Mouse (Mus musculus) ES-CJ7 (cell line): ENCODE measurements at regions not wholly inside any gene's neighbourhood (a gene's known extent, or its start where the extent isn't known, plus 50 kb on each side); places are given as distances from the start of the nearest gene placed in this dataset.
A peak's percentile ranks its signal among the peaks of the same experiment; 100 is the strongest.

Source experiments
- DNase-seq: peaks from one replicate; pipeline ENCODE4 v3.0.0; 2011; ENCODE audit warnings: low read depth, low spot score

- DNase-seq: no peak
Observed at GRCm38 (mm10) chr13:37528380-37528779, 183.4 kb downstream of the Ly86 start.

- no peak for DNase-seq
Observed at GRCm38 (mm10) chr13:37528876-37529275, 183.9 kb downstream of the Ly86 start.

GRCm38 (mm10) chr13:37531512-37532183 lies 186.6 kb downstream of the Ly86 start:
- no peak for DNase-seq

GRCm38 (mm10) chr13:37532596-37533170 lies 187.7 kb downstream of the Ly86 start:
- no peak for DNase-seq

- no peak for DNase-seq
Observed at GRCm38 (mm10) chr13:37533851-37534250, 188.8 kb downstream of the Ly86 start.

GRCm38 (mm10) chr13:37537330-37537729 lies 192.3 kb downstream of the Ly86 start:
- no peak for DNase-seq

- DNase-seq: no peak
Observed at GRCm38 (mm10) chr13:37537793-37538192, 192.8 kb downstream of the Ly86 start.

- DNase-seq: no peak
Observed at GRCm38 (mm10) chr13:37540980-37541531, 196.0 kb downstream of the Ly86 start.

GRCm38 (mm10) chr13:37541674-37542073 lies 196.7 kb downstream of the Ly86 start:
- DNase-seq: peak; percentile 65

GRCm38 (mm10) chr13:37542744-37543196 lies 197.8 kb downstream of the Ly86 start:
- peak; percentile 19 for DNase-seq

- DNase-seq: no peak
Observed at GRCm38 (mm10) chr13:37543788-37544187, 198.8 kb downstream of the Ly86 start.

GRCm38 (mm10) chr13:37544696-37545095 lies 199.7 kb downstream of the Ly86 start:
- no peak for DNase-seq

GRCm38 (mm10) chr13:37546556-37546955 lies 201.5 kb downstream of the Ly86 start:
- DNase-seq: peak; percentile 38

GRCm38 (mm10) chr13:37550584-37550983 lies 205.6 kb downstream of the Ly86 start:
- no peak for DNase-seq

- no peak for DNase-seq
Observed at GRCm38 (mm10) chr13:37553392-37553791, 208.4 kb downstream of the Ly86 start.

- DNase-seq: no peak
Observed at GRCm38 (mm10) chr13:37557183-37557582, 212.2 kb downstream of the Ly86 start.

GRCm38 (mm10) chr13:37557766-37558165 lies 212.8 kb downstream of the Ly86 start:
- DNase-seq: no peak

- no peak for DNase-seq
Observed at GRCm38 (mm10) chr13:37559056-37559455, 214.0 kb downstream of the Ly86 start.

GRCm38 (mm10) chr13:37559706-37560313 lies 214.8 kb downstream of the Ly86 start:
- no peak for DNase-seq

- DNase-seq: no peak
Observed at GRCm38 (mm10) chr13:37560387-37560786, 215.4 kb downstream of the Ly86 start.

GRCm38 (mm10) chr13:37560800-37561199 lies 215.8 kb downstream of the Ly86 start:
- no peak for DNase-seq

GRCm38 (mm10) chr13:37561437-37561836 lies 216.4 kb downstream of the Ly86 start:
- DNase-seq: no peak

GRCm38 (mm10) chr13:37562141-37562540 lies 216.1 kb upstream of the Rreb1 start:
- DNase-seq: no peak
